18 mouse cellular contexts compared by ENCODE assay signal in the genomic region with DNA sequence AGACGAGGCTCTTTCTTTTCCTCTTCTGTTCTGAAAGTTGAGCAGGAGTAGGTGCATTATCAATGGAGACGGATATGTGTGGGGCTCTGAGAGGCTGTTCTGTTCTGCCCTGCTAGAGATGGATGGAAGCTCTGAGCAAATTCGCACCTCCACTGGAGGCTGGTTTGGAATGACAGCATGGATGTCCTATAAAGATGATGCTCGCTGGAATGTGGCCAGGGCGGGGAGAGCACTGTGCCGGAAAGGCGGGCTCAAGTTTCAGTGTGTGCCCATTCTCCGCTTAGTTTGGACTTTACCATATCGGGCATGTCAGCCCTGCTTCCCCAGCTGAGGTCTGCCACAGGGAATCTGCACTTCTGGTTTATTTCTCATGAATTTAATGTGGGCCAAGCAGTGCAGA. TPM values are rescaled to one million over a fixed set of nuclear protein-coding genes. Genes with fewer than 3 reads are reported as not detected.
"Had no signal": no experiment of that assay in that cellular context is flagged by ENCODE, and none has a peak within 500 bp of the region (broad histone marks: within the 10 kb centered on the region; RNA-seq: fewer than 3 reads in every experiment).

No protein-coding gene starts in this region.

- H3K36me3 ChIP-seq: limb, embryonic 12.5 days; liver, embryonic 13.5 days; lung, embryonic 15.5 days; midbrain, embryonic 15.5 days; neural tube, embryonic 12.5 days; stomach, embryonic 15.5 days had no signal

- H3K27ac ChIP-seq: limb, embryonic 12.5 days; liver, embryonic 13.5 days; lung, embryonic 15.5 days; macrophage; midbrain, embryonic 15.5 days; neural tube, embryonic 12.5 days; stomach, embryonic 15.5 days had no signal

- H3K4me3 ChIP-seq: limb, embryonic 12.5 days; liver, embryonic 13.5 days; lung, embryonic 15.5 days; megakaryocyte, embryonic 14.5 days; midbrain, embryonic 15.5 days; neural tube, embryonic 12.5 days; stomach, embryonic 15.5 days had no signal

- H3K9me3 ChIP-seq: limb, embryonic 12.5 days; liver, embryonic 13.5 days; lung, embryonic 15.5 days; midbrain, embryonic 15.5 days; neural tube, embryonic 12.5 days; stomach, embryonic 15.5 days had no signal

- H3K27me3 ChIP-seq: limb, embryonic 12.5 days; liver, embryonic 13.5 days; lung, embryonic 15.5 days; megakaryocyte, embryonic 14.5 days; midbrain, embryonic 15.5 days; neural tube, embryonic 12.5 days; stomach, embryonic 15.5 days had no signal

- H3K4me1 ChIP-seq: liver, embryonic 13.5 days; lung, embryonic 15.5 days; megakaryocyte, embryonic 14.5 days; neural tube, embryonic 12.5 days; stomach, embryonic 15.5 days had no signal

- DNase-seq: kidney, adult 8-10 months; kidney, postnatal 14 days; liver; liver, embryonic 13.5 days; liver, postnatal 0 days; lung, postnatal 14 days; right cerebral cortex, postnatal 14 days; thymus, postnatal 4 days had no signal

RNA-seq across cellular contexts. Expression of gene Plpp4, which starts 35.9 kb away (rescaled TPM):
- total RNA-seq: monocyte, adult 5-6 weeks; neutrophil, adult 5-6 weeks had no signal
- polyA plus RNA-seq: liver, postnatal 0 days; macrophage; spleen, adult 2 months had no signal
